Mouse (Mus musculus): ENCODE measurements around the gene Mtor.

GRCm38 (mm10) chr4:148504497-148504959 lies 56.1 kb downstream of the Mtor start:
- TF ChIP-seq CTCF (IDR thresholded peaks at IDR 0.05; ENCODE audit: low read depth) = no peak
- no peak for TF ChIP-seq EP300 (IDR thresholded peaks at IDR 0.05; ENCODE audit: low read depth)
